Mouse (Mus musculus) hindbrain, embryonic 14.5 days (tissue): ENCODE data around the gene Lrrc1. TPM values are rescaled to one million over a fixed set of nuclear protein-coding genes. Genes with fewer than 3 reads are reported as not detected.
A peak's percentile ranks its signal among the peaks of the same experiment; 100 is the strongest.

Experiments
- ATAC-seq: fragments of 200-750 bp; cut with Nextera tagmentation; 2 replicates; pipeline ENCODE4 v1.8.0; 2017; ENCODE audit warnings: moderate number of reproducible peaks, mild to moderate bottlenecking, moderate TSS enrichment, moderate library complexity; ENCODE audit not compliant: low FRiP score
- DNase-seq: peaks from one replicate; pipeline ENCODE4 v3.0.0-alpha.2; 2015; ENCODE audit warnings: low spot score
- H3K27ac ChIP-seq: fragments of 300-500 bp; sonication (generic); 2 replicates; pipeline ENCODE4 v1.5.1; 2014; ENCODE audit warnings: mild to moderate bottlenecking, moderate library complexity
- H3K27me3 ChIP-seq: fragments of 300-500 bp; sonication (generic); 2 replicates; pipeline ENCODE4 v1.6.1; 2014; ENCODE audit warnings: mild to moderate bottlenecking, low read length, mixed read lengths; ENCODE audit not compliant: control insufficient read depth, insufficient read depth
- H3K36me3 ChIP-seq: fragments of 300-500 bp; sonication (generic); replicated peaks from 2 replicates; pipeline ENCODE4 v1.6.1; 2014; ENCODE audit not compliant: control insufficient read depth, insufficient read depth
- H3K4me1 ChIP-seq: fragments of 300-500 bp; sonication (generic); replicated peaks from 2 replicates; pipeline ENCODE4 v1.6.1; 2014; ENCODE audit warnings: antibody characterized with exemption, low read length, mixed read lengths; ENCODE audit not compliant: control insufficient read depth, insufficient read depth
- H3K4me2 ChIP-seq: fragments of 300-500 bp; sonication (generic); replicated peaks from 2 replicates; pipeline ENCODE4 v1.6.1; 2014; ENCODE audit warnings: mild to moderate bottlenecking, moderate library complexity
- H3K4me3 ChIP-seq: fragments of 300-500 bp; sonication (generic); replicated peaks from 2 replicates; pipeline ENCODE4 v1.5.1; 2014; ENCODE audit warnings: mild to moderate bottlenecking, low read length
- H3K9ac ChIP-seq: fragments of 300-500 bp; sonication (generic); 2 replicates; pipeline ENCODE4 v1.6.1; 2014
- H3K9me3 ChIP-seq: fragments of 300-500 bp; sonication (generic); 2 replicates; pipeline ENCODE4 v1.6.1; 2016; ENCODE audit warnings: low read length; ENCODE audit not compliant: control insufficient read depth
- WGBS: fragments of 180-500 bp; shearing (Covaris S2); extraction: QIAGEN DNeasy Blood & Tissue Kit; methylation state at CpG from one replicate; pipeline ENCODE4 v1.1.7; 2014; 5-methylcytosine and 5-hydroxymethylcytosine counted together
- polyA plus RNA-seq: library from polyadenylated mRNA; unstranded; fragments of >200 nt; fragmentation: Nextera tagmentation; extraction: Ambion mirVana; gene quantifications from 2 replicates; pipeline ENCODE4 v1.2.1, GENCODE M21; 2014

The Lrrc1 gene
- polyA plus RNA-seq = 6.4 and 7.0 TPM in 2 replicates

GRCm38 (mm10) chr9:77544354-77545067 is at the start of gene Lrrc1:
Lrrc1 (minus strand) TSS chr9:77544870.
- Histone ChIP-seq H3K9me3 (no peaks in the 10 kb centered on the region), H3K27me3 (no peaks in the 10 kb centered on the region), H3K9ac (peak within 1 kb of the TSS; percentile 76), H3K36me3 (no peaks in the 10 kb centered on the region), H3K4me1 (peaks cover 15% of the 10 kb centered on the region), H3K4me2 (peak within 1 kb of the TSS; percentile 99), H3K27ac (peak within 1 kb of the TSS; percentile 66), H3K4me3 (peak within 1 kb of the TSS; percentile 90)
- under 1% methylated on average over 74 of the region's 88 CpGs for WGBS
- DNase-seq (peak; percentile 91), ATAC-seq (peak; percentile 93)

- no peak for DNase-seq
- ATAC-seq = no peak
- H3K4me1 ChIP-seq = no peaks in the 10 kb centered on the region
- no peak overlapping the region for H3K9ac ChIP-seq
- H3K36me3 ChIP-seq = no peaks in the 10 kb centered on the region
- no peak overlapping the region for H3K27ac ChIP-seq
- WGBS = 72% methylated on average over 4 of the region's 4 CpGs
- no peaks in the 10 kb centered on the region for H3K9me3 ChIP-seq
- no peak overlapping the region for H3K4me3 ChIP-seq
- H3K27me3 ChIP-seq = no peaks in the 10 kb centered on the region
- no peak overlapping the region for H3K4me2 ChIP-seq
Observed at GRCm38 (mm10) chr9:77592423-77592822, 47.8 kb upstream of the Lrrc1 start.

- WGBS = 49% methylated on average over 2 of the region's 2 CpGs
- Histone ChIP-seq H3K9ac (no peak overlapping the region), H3K4me3 (no peak overlapping the region), H3K4me1 (no peaks in the 10 kb centered on the region), H3K36me3 (no peaks in the 10 kb centered on the region), H3K27ac (no peak overlapping the region), H3K27me3 (no peaks in the 10 kb centered on the region), H3K4me2 (no peak overlapping the region), H3K9me3 (no peaks in the 10 kb centered on the region)
- ATAC-seq (no peak), DNase-seq (no peak)
Observed at GRCm38 (mm10) chr9:77589496-77589895, 44.8 kb upstream of the Lrrc1 start.

GRCm38 (mm10) chr9:77587616-77588015 is 42.9 kb upstream of the Lrrc1 start:
- no peak overlapping the region for H3K9ac ChIP-seq
- H3K4me3 ChIP-seq = no peak overlapping the region
- H3K27ac ChIP-seq = no peak overlapping the region
- WGBS = 70% methylated on average over 7 of the region's 7 CpGs
- H3K27me3 ChIP-seq = no peaks in the 10 kb centered on the region
- no peak for DNase-seq
- H3K4me1 ChIP-seq = no peaks in the 10 kb centered on the region
- H3K4me2 ChIP-seq = no peak overlapping the region
- no peak for ATAC-seq
- no peaks in the 10 kb centered on the region for H3K9me3 ChIP-seq
- H3K36me3 ChIP-seq = no peaks in the 10 kb centered on the region

GRCm38 (mm10) chr9:77586806-77587591 is 42.3 kb upstream of the Lrrc1 start:
- ATAC-seq (no peak), DNase-seq (no peak)
- Histone ChIP-seq H3K4me2 (no peak overlapping the region), H3K27me3 (no peaks in the 10 kb centered on the region), H3K4me3 (no peak overlapping the region), H3K27ac (no peak overlapping the region), H3K9me3 (no peaks in the 10 kb centered on the region), H3K9ac (no peak overlapping the region), H3K4me1 (no peaks in the 10 kb centered on the region), H3K36me3 (no peaks in the 10 kb centered on the region)
- WGBS = 40% methylated on average over 6 of the region's 6 CpGs

- WGBS = 97% methylated on average over 6 of the region's 6 CpGs
- Histone ChIP-seq H3K36me3 (no peaks in the 10 kb centered on the region), H3K4me2 (no peak overlapping the region), H3K27me3 (no peaks in the 10 kb centered on the region), H3K9me3 (no peaks in the 10 kb centered on the region), H3K4me3 (no peak overlapping the region), H3K9ac (no peak overlapping the region), H3K4me1 (no peaks in the 10 kb centered on the region), H3K27ac (no peak overlapping the region)
- no peak for DNase-seq
- ATAC-seq = no peak
Observed at GRCm38 (mm10) chr9:77584746-77585145, 40.1 kb upstream of the Lrrc1 start.

- 71% methylated on average over 2 of the region's 2 CpGs for WGBS
- ATAC-seq (no peak), DNase-seq (no peak)
- no peaks in the 10 kb centered on the region for H3K9me3 ChIP-seq
- no peak overlapping the region for H3K4me3 ChIP-seq
- H3K27ac ChIP-seq = no peak overlapping the region
- no peaks in the 10 kb centered on the region for H3K4me1 ChIP-seq
- H3K9ac ChIP-seq = no peak overlapping the region
- no peaks in the 10 kb centered on the region for H3K27me3 ChIP-seq
- no peaks in the 10 kb centered on the region for H3K36me3 ChIP-seq
- H3K4me2 ChIP-seq = no peak overlapping the region
Observed at GRCm38 (mm10) chr9:77583302-77583701, 38.6 kb upstream of the Lrrc1 start.

GRCm38 (mm10) chr9:77579827-77580226 is 35.2 kb upstream of the Lrrc1 start:
- no peak for ATAC-seq
- H3K4me2 ChIP-seq = no peak overlapping the region
- H3K36me3 ChIP-seq = no peaks in the 10 kb centered on the region
- H3K9ac ChIP-seq = no peak overlapping the region
- H3K27ac ChIP-seq = no peak overlapping the region
- no peaks in the 10 kb centered on the region for H3K9me3 ChIP-seq
- no peaks in the 10 kb centered on the region for H3K27me3 ChIP-seq
- H3K4me1 ChIP-seq = no peaks in the 10 kb centered on the region
- 75% methylated on average over 3 of the region's 3 CpGs for WGBS
- no peak for DNase-seq
- H3K4me3 ChIP-seq = no peak overlapping the region

GRCm38 (mm10) chr9:77577931-77578330 is 33.3 kb upstream of the Lrrc1 start:
- WGBS = 94% methylated on average over 8 of the region's 8 CpGs
- H3K9me3 ChIP-seq = no peaks in the 10 kb centered on the region
- H3K36me3 ChIP-seq = no peaks in the 10 kb centered on the region
- DNase-seq (no peak), ATAC-seq (no peak)
- no peaks in the 10 kb centered on the region for H3K4me1 ChIP-seq
- H3K27me3 ChIP-seq = no peaks in the 10 kb centered on the region
- H3K4me2 ChIP-seq = no peak overlapping the region
- no peak overlapping the region for H3K9ac ChIP-seq
- no peak overlapping the region for H3K27ac ChIP-seq
- H3K4me3 ChIP-seq = no peak overlapping the region
